Mouse (Mus musculus): ENCODE measurements around the gene Comtd1.

The Comtd1 gene

DNA sequence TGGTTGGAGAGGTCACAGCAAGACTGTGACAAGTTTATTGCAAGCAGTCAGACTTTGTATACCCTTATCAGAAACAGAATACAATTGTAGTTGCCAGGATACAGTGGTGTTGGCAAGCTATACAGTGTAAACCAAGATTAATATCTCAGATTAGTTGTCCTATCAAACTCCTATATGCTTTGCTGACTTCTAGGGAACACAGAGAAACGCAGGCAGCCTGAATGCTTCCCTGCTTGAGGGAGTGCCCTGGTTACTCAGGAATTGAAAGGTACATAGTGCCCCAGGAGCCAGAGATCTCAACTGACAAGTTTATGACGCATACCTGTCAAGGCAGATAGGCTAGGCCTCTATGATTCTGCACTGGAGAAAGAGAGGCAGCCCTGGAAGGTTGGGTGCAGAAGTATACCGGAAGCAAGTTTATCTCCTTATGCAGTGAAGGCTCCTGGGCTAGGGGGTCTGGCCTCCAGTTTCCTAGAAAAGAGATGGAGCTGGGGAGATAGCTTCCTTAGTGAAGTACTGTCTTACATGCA is 42.1 kb downstream of the Comtd1 start:
- no peak for DNase-seq (ENCODE audit: low read depth, low spot score)

DNA sequence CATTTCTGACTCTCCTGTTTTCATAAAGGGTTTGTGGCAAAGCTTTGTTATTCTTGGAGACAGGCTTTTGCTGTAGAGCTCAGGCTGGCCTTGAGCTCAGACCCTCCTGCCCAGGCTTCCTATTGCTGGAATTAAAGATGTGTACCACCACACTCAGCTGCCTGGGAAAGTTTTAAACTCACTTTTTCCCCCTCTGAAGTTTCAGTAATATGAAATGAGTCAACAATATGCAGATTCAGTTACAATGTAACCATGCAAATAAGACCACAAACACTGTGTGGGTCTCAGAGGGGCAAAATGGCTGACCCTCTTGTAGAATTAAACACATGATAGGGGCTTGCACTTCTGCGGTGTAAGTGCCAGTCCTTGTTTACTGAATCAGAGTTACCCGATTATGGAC is 42.6 kb downstream of the Comtd1 start:
- no peak for DNase-seq (ENCODE audit: low read depth, low spot score)

DNA sequence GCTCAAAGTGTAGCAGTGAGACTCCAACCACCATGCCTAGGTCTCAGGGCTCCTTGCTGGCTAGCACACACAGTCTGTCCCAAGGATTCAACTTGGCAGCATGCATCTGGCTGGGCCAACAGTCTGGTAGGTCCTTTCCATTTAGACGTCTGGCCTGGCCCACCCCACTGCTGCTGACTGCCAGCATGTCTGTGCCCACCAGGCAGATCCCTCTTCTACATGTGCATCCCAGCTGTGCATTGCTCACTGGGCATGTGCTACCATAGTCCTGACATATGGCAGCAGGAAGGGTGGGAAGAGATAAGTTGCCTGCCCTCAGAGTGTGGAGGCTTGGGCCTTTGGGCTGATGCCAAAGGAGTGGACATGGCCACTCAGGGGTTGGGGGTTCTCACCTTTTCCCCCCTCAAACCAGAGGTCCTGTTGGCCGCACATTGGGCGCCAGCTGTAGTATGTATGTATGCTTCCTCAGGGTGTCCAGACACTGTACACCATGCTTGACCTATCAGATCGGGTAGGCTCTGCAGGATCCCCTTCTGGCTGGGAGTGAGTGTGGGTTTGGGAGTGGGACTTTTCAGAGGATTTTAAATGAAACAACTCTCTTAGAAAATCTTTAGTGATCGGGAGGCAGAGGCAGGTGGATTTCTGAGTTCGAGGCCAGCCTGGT is 46.1 kb downstream of the Comtd1 start:
- no peak for DNase-seq (ENCODE audit: low read depth, low spot score)

DNA sequence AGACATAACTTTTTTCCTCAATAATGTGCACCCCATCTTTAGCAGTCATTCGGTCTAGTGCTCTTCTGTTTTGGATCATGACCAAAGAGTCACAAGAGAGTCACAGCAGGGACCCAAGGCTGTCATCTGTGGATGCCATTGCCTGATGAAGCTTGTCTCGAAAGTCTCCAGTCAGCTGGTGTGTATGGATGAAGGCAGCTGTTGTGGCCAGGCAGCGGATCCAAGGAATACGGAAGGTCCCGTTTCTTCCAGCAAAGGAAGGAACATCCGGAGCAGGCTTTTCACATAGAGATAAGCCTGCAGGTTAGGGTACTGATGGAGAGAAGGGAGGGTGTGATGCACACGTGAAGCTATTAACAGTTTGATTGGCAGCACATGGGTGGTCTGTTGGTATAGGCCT is 47.2 kb downstream of the Comtd1 start:
- DNase-seq (ENCODE audit: low read depth, low spot score): no peak

DNA sequence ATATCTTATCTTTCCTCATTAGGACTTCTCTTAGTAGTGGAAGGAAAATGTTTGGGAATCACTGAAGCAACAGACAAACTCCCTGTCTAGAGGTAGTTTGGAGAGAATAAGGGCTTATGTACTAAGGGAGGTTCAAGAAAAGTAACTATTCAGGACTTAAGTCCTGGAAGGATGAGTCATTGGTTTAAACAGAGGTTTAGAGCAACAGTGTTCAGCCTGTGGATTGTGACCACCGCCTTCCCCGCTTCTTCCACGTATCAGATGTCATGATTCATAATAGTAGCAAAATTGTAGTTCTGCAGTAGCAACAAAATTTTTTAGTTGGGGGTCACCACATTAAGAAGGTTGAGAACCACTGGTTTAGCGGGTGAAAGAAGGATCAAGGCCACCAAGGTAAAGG is 48.1 kb downstream of the Comtd1 start:
- DNase-seq (ENCODE audit: low read depth, low spot score): no peak
